Comparison of ENCODE assay signal across 8 mouse cellular contexts in genomic region chr15:91907046-91907445, GRCm38 (mm10).
DNase-seq lines count a peak whose midpoint lies in the region.

No protein-coding gene starts in this region.

- peak; percentile 37 for DNase-seq in adrenal gland, adult 8-10 months
- DNase-seq in cerebellum, postnatal 25 days: peak; percentile 33 to 43
- peak; percentile 97 for DNase-seq in heart, adult 11 months
- peak; percentile 33 for DNase-seq in kidney, postnatal 10 days
- DNase-seq in left cerebral cortex, adult 18-20 months (ENCODE audit: low spot score in 2 of 2): peak; percentile 17 to 20
- DNase-seq in lung, postnatal 4 days: peak; percentile 42 to 66
- peak; percentile 37 to 55 for DNase-seq in spleen, postnatal 10 days (ENCODE audit: low spot score in 2 of 2)
- DNase-seq in urinary bladder, postnatal 10 days (ENCODE audit: low spot score): peak; percentile 76

Comparison
In these comparisons a context has a peak if more than half of its experiments do, and no peak if none do; other contexts are left out.
1. Peak in every context shown above with its lines: DNase-seq.
2. DNase-seq: peak in every context shown above with its lines; median percentile 97 in heart, adult 11 months; 76 in urinary bladder, postnatal 10 days; 54 in lung, postnatal 4 days; 46 in spleen, postnatal 10 days; 38 in cerebellum, postnatal 25 days; 37 in adrenal gland, adult 8-10 months; 33 in kidney, postnatal 10 days; 18 in left cerebral cortex, adult 18-20 months.